10 mouse cellular contexts compared by ENCODE assay signal in the genomic region with DNA sequence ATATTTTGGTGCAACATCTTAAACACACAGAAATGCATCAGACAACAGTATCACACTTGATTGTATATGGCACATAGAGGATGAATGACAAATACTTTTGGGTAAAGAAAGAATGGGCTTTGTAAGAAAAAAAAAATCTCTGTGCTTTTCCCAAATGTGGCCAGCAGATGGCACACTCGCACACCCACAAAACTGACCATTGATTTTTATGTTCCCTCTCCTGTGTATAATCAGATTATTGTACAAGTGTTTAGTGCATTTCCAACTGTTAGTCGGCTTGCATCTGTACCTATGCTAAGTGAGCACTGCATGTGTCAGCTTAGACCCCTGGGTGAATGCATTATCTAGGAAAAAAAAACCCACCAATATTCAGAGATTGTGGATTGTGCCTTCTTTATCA. TPM values are rescaled to one million over a fixed set of nuclear protein-coding genes. Genes with fewer than 3 reads are reported as not detected.
DNase-seq lines count a peak whose midpoint lies in the region; ATAC-seq lines count a peak whose summit lies in the region.
"Had no signal": no experiment of that assay in that cellular context is flagged by ENCODE, and none has a peak within 500 bp of the region (broad histone marks: within the 10 kb centered on the region; RNA-seq: fewer than 3 reads in every experiment).

No protein-coding gene starts in this region.

- H3K27ac ChIP-seq in hindbrain, embryonic 11.5 days (ENCODE audit: low read depth, low read length): no peak overlapping the region
- no peak overlapping the region for H3K27ac ChIP-seq in hindbrain, embryonic 12.5 days

- H3K4me1 ChIP-seq in hindbrain, embryonic 11.5 days (replicated peaks; ENCODE audit: control insufficient read depth, insufficient read depth, low read length): no peaks in the 10 kb centered on the region
- no peaks in the 10 kb centered on the region for H3K4me1 ChIP-seq in hindbrain, embryonic 12.5 days

- H3K9me3 ChIP-seq in hindbrain, embryonic 11.5 days (ENCODE audit: control insufficient read depth, low read length): no peaks in the 10 kb centered on the region
- H3K9me3 ChIP-seq in hindbrain, embryonic 12.5 days (replicated peaks): no peaks in the 10 kb centered on the region

- DNase-seq in hindbrain, embryonic 11.5 days (ENCODE audit: low spot score): peak; percentile 67
- DNase-seq in thymus, postnatal 25 days: peak; percentile 5
- DNase-seq in thymus, postnatal 14 days: no peak
- DNase-seq in cerebellum, postnatal 25 days: peak; percentile 64 to 68
- peak; percentile 22 to 25 for DNase-seq in layer of hippocampus, postnatal 14 days (ENCODE audit: low spot score in 2 of 2)
- no peak for DNase-seq in urinary bladder, postnatal 14 days (ENCODE audit: low spot score)

- no peak overlapping the region for H3K4me2 ChIP-seq in hindbrain, embryonic 11.5 days (replicated peaks; ENCODE audit: low read depth, low read length)
- no peak overlapping the region for H3K4me2 ChIP-seq in hindbrain, embryonic 12.5 days (replicated peaks)

- ATAC-seq in hindbrain, embryonic 11.5 days (ENCODE audit: low FRiP score): no peak
- ATAC-seq in hindbrain, embryonic 12.5 days (ENCODE audit: low FRiP score): no peak
- ATAC-seq in monocyte, adult 5-6 weeks (replicated peaks; ENCODE audit: insufficient number of reproducible peaks, low FRiP score, low TSS enrichment, poor library complexity, severe bottlenecking): no peak

- no peak overlapping the region for H3K4me3 ChIP-seq in hindbrain, embryonic 11.5 days (ENCODE audit: low read depth, low read length)
- H3K4me3 ChIP-seq in hindbrain, embryonic 12.5 days: no peak overlapping the region

- WGBS in hindbrain, embryonic 11.5 days: 1% methylated on average over 2 of the region's 2 CpGs
- 0% methylated on average over 2 of the region's 2 CpGs for WGBS in hindbrain, embryonic 12.5 days

- no peaks in the 10 kb centered on the region for H3K36me3 ChIP-seq in hindbrain, embryonic 11.5 days (ENCODE audit: control insufficient read depth, insufficient read depth, low read length)
- H3K36me3 ChIP-seq in hindbrain, embryonic 12.5 days: no peaks in the 10 kb centered on the region

- H3K27me3 ChIP-seq in hindbrain, embryonic 11.5 days (ENCODE audit: control insufficient read depth, insufficient read depth, low read length): no peaks in the 10 kb centered on the region
- no peaks in the 10 kb centered on the region for H3K27me3 ChIP-seq in hindbrain, embryonic 12.5 days

- H3K9ac ChIP-seq in hindbrain, embryonic 11.5 days (ENCODE audit: low read depth, low read length): no peak overlapping the region
- no peak overlapping the region for H3K9ac ChIP-seq in hindbrain, embryonic 12.5 days

RNA-seq across cellular contexts. Expression of a gene that starts 56.4 kb away (rescaled TPM):
- polyA plus RNA-seq in hindbrain, embryonic 11.5 days (2014; fragmentation: Nextera tagmentation; extraction: Ambion mirVana): not detected in 2 replicates
- not detected in 2 replicates for polyA plus RNA-seq in hindbrain, embryonic 12.5 days (2016; fragmentation: Nextera tagmentation; extraction: Ambion mirVana)
- total RNA-seq in layer of hippocampus, postnatal 14 days (2021): not detected
- not detected in 3 replicates for total RNA-seq in monocyte, adult 5-6 weeks (2017)
- total RNA-seq: neutrophil, adult 5-6 weeks had no signal
- polyA plus RNA-seq: large intestine, adult 2 months had no signal

Comparison
In these comparisons a context has a peak if more than half of its experiments do, and no peak if none do; other contexts are left out.
1. DNase-seq: peak in hindbrain, embryonic 11.5 days (single experiment), thymus, postnatal 25 days (single experiment), cerebellum, postnatal 25 days (2 of 2) and layer of hippocampus, postnatal 14 days (2 of 2); none in thymus, postnatal 14 days (single experiment) and urinary bladder, postnatal 14 days (single experiment).